ENCODE assay signal across 12 mouse cellular contexts in genomic region chr9:37235951-37236737, GRCm38 (mm10). TPM values are rescaled to one million over a fixed set of nuclear protein-coding genes. Genes with fewer than 3 reads are reported as not detected.
A peak's percentile ranks its signal among the peaks of the same experiment; 100 is the strongest.
DNase-seq lines count a peak whose midpoint lies in the region; ATAC-seq and TF ChIP-seq lines count a peak whose summit lies in the region.
"Had no signal": no experiment of that assay in that cellular context is flagged by ENCODE, and none has a peak within 500 bp of the region (broad histone marks: within the 10 kb centered on the region; RNA-seq: fewer than 3 reads in every experiment).

No protein-coding gene starts in this region.

- WGBS in heart, embryonic 11.5 days (ENCODE audit: insufficient replicate concordance), result 61% methylated on average over 4 of the region's 4 CpGs
- 71% methylated on average over 4 of the region's 4 CpGs for WGBS in midbrain, embryonic 14.5 days

- no peak overlapping the region for H3K27ac ChIP-seq in heart, embryonic 11.5 days (ENCODE audit: low read depth, low read length)
- H3K27ac ChIP-seq in midbrain, embryonic 14.5 days (replicated peaks; ENCODE audit: low read depth, low read length), result no peak overlapping the region
- no peak overlapping the region for H3K27ac ChIP-seq in layer of hippocampus, adult 2 months
- H3K27ac ChIP-seq: forebrain, embryonic 10.5 days; kidney, embryonic 15.5 days; limb, embryonic 10.5 days had no signal

- TF ChIP-seq CTCF in layer of hippocampus, adult 2 months (conservative IDR thresholded peaks at IDR 0.05), result no peak

- H3K9ac ChIP-seq in heart, embryonic 11.5 days (ENCODE audit: low read depth, low read length), result no peak overlapping the region
- H3K9ac ChIP-seq in midbrain, embryonic 14.5 days (replicated peaks; ENCODE audit: low read length), result no peak overlapping the region
- H3K9ac ChIP-seq: kidney, embryonic 15.5 days had no signal

- no peak for ATAC-seq in heart, embryonic 11.5 days (replicated peaks; ENCODE audit: insufficient number of reproducible peaks, low FRiP score, low TSS enrichment)
- ATAC-seq in midbrain, embryonic 14.5 days (ENCODE audit: low FRiP score, low TSS enrichment), result no peak

- H3K4me1 ChIP-seq in heart, embryonic 11.5 days (ENCODE audit: control insufficient read depth, insufficient read depth, low read length), result no peaks in the 10 kb centered on the region
- peaks cover 84% of the 10 kb centered on the region for H3K4me1 ChIP-seq in megakaryocyte, embryonic 14.5 days
- H3K4me1 ChIP-seq in midbrain, embryonic 14.5 days (ENCODE audit: control insufficient read depth, insufficient read depth, low read length), result no peaks in the 10 kb centered on the region
- H3K4me1 ChIP-seq: kidney, embryonic 15.5 days had no signal

- H3K9me3 ChIP-seq in heart, embryonic 11.5 days (replicated peaks; ENCODE audit: control insufficient read depth, low read length), result no peaks in the 10 kb centered on the region
- H3K9me3 ChIP-seq in megakaryocyte, embryonic 14.5 days, result no peaks in the 10 kb centered on the region
- no peaks in the 10 kb centered on the region for H3K9me3 ChIP-seq in midbrain, embryonic 14.5 days (ENCODE audit: control insufficient read depth, low read length)
- H3K9me3 ChIP-seq: forebrain, embryonic 10.5 days; kidney, embryonic 15.5 days; limb, embryonic 10.5 days had no signal

- H3K27me3 ChIP-seq in heart, embryonic 11.5 days (ENCODE audit: control insufficient read depth, insufficient read depth, low read length), result no peaks in the 10 kb centered on the region
- peaks cover 41% of the 10 kb centered on the region for H3K27me3 ChIP-seq in megakaryocyte, embryonic 14.5 days (replicated peaks)
- no peaks in the 10 kb centered on the region for H3K27me3 ChIP-seq in midbrain, embryonic 14.5 days (ENCODE audit: control insufficient read depth, insufficient read depth, low read length)
- H3K27me3 ChIP-seq: kidney, embryonic 15.5 days had no signal

- H3K4me3 ChIP-seq in heart, embryonic 11.5 days (ENCODE audit: low read depth, low read length), result no peak overlapping the region
- peak overlapping the region; percentile 15 for H3K4me3 ChIP-seq in megakaryocyte, embryonic 14.5 days (replicated peaks)
- H3K4me3 ChIP-seq in midbrain, embryonic 14.5 days (replicated peaks; ENCODE audit: low read depth, low read length), result no peak overlapping the region
- no peak overlapping the region for H3K4me3 ChIP-seq in layer of hippocampus, adult 2 months
- H3K4me3 ChIP-seq: forebrain, embryonic 10.5 days; kidney, embryonic 15.5 days; limb, embryonic 10.5 days had no signal

- DNase-seq in heart, adult 8-10 months (ENCODE audit: low spot score), result peak; percentile 24
- DNase-seq in 3T3-L1 (ENCODE audit: low read depth, low spot score), result peak; percentile 94
- DNase-seq in adrenal gland, postnatal 14 days, result peak; percentile 68
- DNase-seq in spleen, adult 18-20 months, result no peak
- no peak for DNase-seq in midbrain, embryonic 14.5 days
- DNase-seq in layer of hippocampus, adult 2 months (ENCODE audit: low spot score in 2 of 2), result no peak
- DNase-seq: lung, postnatal 14 days had no signal

- H3K4me2 ChIP-seq in heart, embryonic 11.5 days, result no peak overlapping the region
- H3K4me2 ChIP-seq in midbrain, embryonic 14.5 days (ENCODE audit: low read length), result no peak overlapping the region
- H3K4me2 ChIP-seq: kidney, embryonic 15.5 days had no signal

- no peaks in the 10 kb centered on the region for H3K36me3 ChIP-seq in heart, embryonic 11.5 days (ENCODE audit: control insufficient read depth, insufficient read depth, low read length)
- H3K36me3 ChIP-seq in megakaryocyte, embryonic 14.5 days (replicated peaks; ENCODE audit: low read length), result peaks cover 12% of the 10 kb centered on the region
- H3K36me3 ChIP-seq in midbrain, embryonic 14.5 days (ENCODE audit: control insufficient read depth, insufficient read depth, low read length), result no peaks in the 10 kb centered on the region
- H3K36me3 ChIP-seq: kidney, embryonic 15.5 days; limb, embryonic 10.5 days had no signal

RNA-seq across cellular contexts. Expression of gene Slc37a2, which starts 19.4 kb away (rescaled TPM):
- 1 to 10 TPM; 2.5 to 3.7 (median 3.2) TPM for total RNA-seq in heart, adult 8-10 months (2022)
- 0.94 and 1.6 TPM in 2 replicates for polyA plus RNA-seq in heart, embryonic 11.5 days (2014; fragmentation: Nextera tagmentation; extraction: Ambion mirVana)
- 15.8 and 16.9 TPM in 2 replicates for total RNA-seq in adrenal gland, postnatal 14 days (2021)
- 1.2 TPM in 1 of 2 replicates, not detected in the other for polyA plus RNA-seq in megakaryocyte, embryonic 14.5 days (2012; ENCODE audit: insufficient read depth, low replicate concordance)
- polyA plus RNA-seq in midbrain, embryonic 14.5 days (2014; fragmentation: Nextera tagmentation; extraction: Ambion mirVana), result 0.53 and 1.7 TPM in 2 replicates
- 1 to 10 TPM; 1.1 to 1.6 TPM for total RNA-seq in layer of hippocampus, adult 2 months (2021)

RNA-seq across cellular contexts. Expression of gene Tmem218, which starts 28.1 kb away (rescaled TPM):
- 1 to 10 TPM; 7.5 to 8.7 (median 8.2) TPM for total RNA-seq in heart, adult 8-10 months (2022)
- polyA plus RNA-seq in heart, embryonic 11.5 days (2014; fragmentation: Nextera tagmentation; extraction: Ambion mirVana), result 8.2 and 8.7 TPM in 2 replicates
- 5.7 and 6.3 TPM in 2 replicates for total RNA-seq in adrenal gland, postnatal 14 days (2021)
- 0.45 TPM in 1 of 2 replicates, not detected in the other for polyA plus RNA-seq in megakaryocyte, embryonic 14.5 days (2012; ENCODE audit: insufficient read depth, low replicate concordance)
- 8.4 and 10.1 TPM in 2 replicates for polyA plus RNA-seq in midbrain, embryonic 14.5 days (2014; fragmentation: Nextera tagmentation; extraction: Ambion mirVana)
- 1 to 10 TPM; 6.2 to 8.1 TPM for total RNA-seq in layer of hippocampus, adult 2 months (2021)

Comparison
In these comparisons a context has a peak if more than half of its experiments do, and no peak if none do; other contexts are left out.
1. DNase-seq: peak in heart, adult 8-10 months (single experiment), 3T3-L1 (single experiment) and adrenal gland, postnatal 14 days (single experiment); none in spleen, adult 18-20 months (0 of 2), midbrain, embryonic 14.5 days (single experiment) and layer of hippocampus, adult 2 months (0 of 2).